Mouse (Mus musculus) regulatory T cell (primary cell): ENCODE measurements around the gene Fbln1.

Source experiments
- in situ Hi-C: fragments of 300-600 bp; cut with MboI, MseI; formaldehyde crosslinking; loops from one replicate; pipeline ENCODE4 v1.15.1; 2025; ENCODE audit warnings: high pct_unique_total_duplicates

The Fbln1 gene

GRCm38 (mm10) chr15:85238821-85239745 lies 33.3 kb downstream of the Fbln1 start:
- in situ Hi-C loops: no loop called here

GRCm38 (mm10) chr15:85240086-85240485 lies 34.3 kb downstream of the Fbln1 start:
- in situ Hi-C loops: no loop called here

GRCm38 (mm10) chr15:85241856-85242255 lies 36.1 kb downstream of the Fbln1 start:
- in situ Hi-C loops: no loop called here

- in situ Hi-C loops: no loop called here
Observed at GRCm38 (mm10) chr15:85244414-85245161, 38.8 kb downstream of the Fbln1 start.

- in situ Hi-C loops: no loop called here
Observed at GRCm38 (mm10) chr15:85245241-85246010, 39.7 kb downstream of the Fbln1 start.

GRCm38 (mm10) chr15:85246016-85246415 lies 40.3 kb downstream of the Fbln1 start:
- in situ Hi-C loops: no loop called here

- in situ Hi-C loops: no loop called here
Observed at GRCm38 (mm10) chr15:85246936-85247335, 41.2 kb downstream of the Fbln1 start.

- in situ Hi-C loops: no loop called here
Observed at GRCm38 (mm10) chr15:85248311-85248710, 42.6 kb downstream of the Fbln1 start.

- in situ Hi-C loops: no loop called here
Observed at GRCm38 (mm10) chr15:85249252-85249651, 43.5 kb downstream of the Fbln1 start.

GRCm38 (mm10) chr15:85250436-85250835 lies 44.7 kb downstream of the Fbln1 start:
- in situ Hi-C loops: loop anchor here (5.0 kb wide), 1 partner anchor 98 kb away; no protein-coding TSS in a partner anchor

- in situ Hi-C loops: loop anchor here (5.0 kb wide), 1 partner anchor 100 kb away; no protein-coding TSS in a partner anchor
Observed at GRCm38 (mm10) chr15:85252476-85252875, 46.7 kb downstream of the Fbln1 start.

- in situ Hi-C loops: no loop called here
Observed at GRCm38 (mm10) chr15:85257775-85258429, 52.2 kb downstream of the Fbln1 start.

- in situ Hi-C loops: loop anchor here (10.0 kb wide), 1 partner anchor 322 kb away; the partner anchor contains the start of gene Wnt7b
Observed at GRCm38 (mm10) chr15:85262805-85263204, 57.1 kb downstream of the Fbln1 start.

GRCm38 (mm10) chr15:85266729-85267434 lies 61.1 kb downstream of the Fbln1 start:
- in situ Hi-C loops: loop anchor here (10.0 kb wide), 1 partner anchor 318 kb away; the partner anchor contains the start of gene Wnt7b

GRCm38 (mm10) chr15:85267891-85268290 lies 62.1 kb downstream of the Fbln1 start:
- in situ Hi-C loops: loop anchor here (10.0 kb wide), 1 partner anchor 317 kb away; the partner anchor contains the start of gene Wnt7b

- in situ Hi-C loops: loop anchor here (5.0 kb wide), 1 partner anchor 34 kb away; no protein-coding TSS in a partner anchor
Observed at GRCm38 (mm10) chr15:85272988-85273387, 67.2 kb downstream of the Fbln1 start.

- in situ Hi-C loops: no loop called here
Observed at GRCm38 (mm10) chr15:85277221-85277620, 71.5 kb downstream of the Fbln1 start.

GRCm38 (mm10) chr15:85278986-85279385 lies 73.2 kb downstream of the Fbln1 start:
- in situ Hi-C loops: no loop called here

GRCm38 (mm10) chr15:85282021-85282420 lies 76.3 kb downstream of the Fbln1 start:
- in situ Hi-C loops: loop anchor here (10.0 kb wide), 1 partner anchor 273 kb away; no protein-coding TSS in a partner anchor

- in situ Hi-C loops: loop anchor here (10.0 kb wide), 1 partner anchor 270 kb away; no protein-coding TSS in a partner anchor
Observed at GRCm38 (mm10) chr15:85284651-85285050, 78.9 kb downstream of the Fbln1 start.
